Mouse (Mus musculus) heart, embryonic 13.5 days (tissue): Measurements from ENCODE around the gene Antxr1. TPM values are rescaled to one million over a fixed set of nuclear protein-coding genes. Genes with fewer than 3 reads are reported as not detected.
A peak's percentile ranks its signal among the peaks of the same experiment; 100 is the strongest.
"Not testable (repeated sequence)": the region's sequence is repeated elsewhere in the genome, so short reads cannot be mapped to it uniquely, and the experiment has no call there.

Source experiments
- ATAC-seq: fragments of 200-750 bp; cut with Nextera tagmentation; 2 replicates; pipeline ENCODE4 v1.8.0; 2017; ENCODE audit warnings: moderate TSS enrichment; ENCODE audit not compliant: insufficient number of reproducible peaks, low FRiP score, low TSS enrichment; ENCODE audit errors: extremely low read depth
- H3K27ac ChIP-seq: fragments of 300-500 bp; sonication (generic); replicated peaks from 2 replicates; pipeline ENCODE4 v1.5.1; 2015; ENCODE audit warnings: moderate library complexity, mild to moderate bottlenecking, inconsistent platforms
- H3K27me3 ChIP-seq: fragments of 300-500 bp; sonication (generic); replicated peaks from 2 replicates; pipeline ENCODE4 v1.6.1; 2015; ENCODE audit warnings: mild to moderate bottlenecking, inconsistent platforms
- H3K36me3 ChIP-seq: fragments of 300-500 bp; sonication (generic); 2 replicates; pipeline ENCODE4 v1.6.1; 2015; ENCODE audit warnings: mild to moderate bottlenecking, inconsistent platforms
- H3K4me1 ChIP-seq: fragments of 300-500 bp; sonication (generic); 2 replicates; pipeline ENCODE4 v1.6.1; 2015; ENCODE audit warnings: inconsistent platforms
- H3K4me2 ChIP-seq: fragments of 300-500 bp; sonication (generic); 2 replicates; pipeline ENCODE4 v1.6.1; 2015; ENCODE audit warnings: inconsistent platforms, mild to moderate bottlenecking, moderate library complexity
- H3K4me3 ChIP-seq: fragments of 300-500 bp; sonication (generic); 2 replicates; pipeline ENCODE4 v1.5.1; 2015; ENCODE audit warnings: moderate library complexity, mild to moderate bottlenecking, inconsistent platforms
- H3K9ac ChIP-seq: fragments of 300-500 bp; sonication (generic); 2 replicates; pipeline ENCODE4 v1.6.1; 2015; ENCODE audit warnings: inconsistent platforms, mild to moderate bottlenecking, moderate library complexity
- H3K9me3 ChIP-seq: fragments of 300-500 bp; sonication (generic); 2 replicates; pipeline ENCODE4 v1.6.1; 2016; ENCODE audit warnings: inconsistent platforms
- WGBS: fragments of 180-500 bp; shearing (Covaris S2); methylation state at CpG from one replicate; pipeline ENCODE4 v1.1.7; 2015; ENCODE audit warnings: mixed read lengths; 5-methylcytosine and 5-hydroxymethylcytosine counted together
- polyA plus RNA-seq: library from polyadenylated mRNA; unstranded; fragments of >200 nt; fragmentation: Nextera tagmentation; extraction: Ambion mirVana; gene quantifications from 2 replicates; pipeline ENCODE4 v1.2.1, GENCODE M21; 2015

Gene Antxr1
- polyA plus RNA-seq, 1 experiment from 2014 or later = 4.5 TPM

DNA sequence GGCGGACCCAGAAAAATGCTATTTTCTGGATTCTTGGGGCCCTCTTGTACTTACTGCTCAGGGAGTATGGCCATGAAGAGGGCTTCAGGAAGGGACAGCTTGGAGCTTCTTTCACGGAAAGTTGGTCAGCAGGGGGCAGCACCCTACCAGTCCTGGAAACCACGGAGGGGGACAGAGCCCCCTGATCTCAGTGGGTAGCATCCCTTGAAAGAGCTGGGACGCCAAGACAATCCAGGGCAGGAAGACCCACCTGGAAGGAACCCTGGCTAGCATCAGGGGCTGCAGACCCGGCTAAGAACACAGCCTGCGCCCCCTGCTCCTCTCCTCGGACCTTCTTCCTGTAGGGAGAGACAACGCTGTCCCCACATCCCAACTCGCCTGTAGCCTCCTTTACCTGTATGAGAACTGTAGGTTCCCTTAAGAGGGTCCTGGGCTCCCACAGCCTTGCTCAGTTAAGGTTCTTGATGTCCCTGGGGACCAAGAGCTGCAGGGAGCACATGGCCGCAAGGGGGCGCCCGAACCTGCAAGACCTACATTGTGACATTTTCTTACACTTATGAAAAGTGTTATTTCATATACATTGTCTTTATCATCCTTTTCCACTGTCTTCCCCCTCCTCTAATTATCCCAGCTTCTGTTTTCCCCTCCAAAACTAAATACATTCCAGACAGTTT, 234.2 kb downstream of the Antxr1 start:
- 8% methylated on average over 12 of the region's 12 CpGs for WGBS
- Histone ChIP-seq H3K27ac (no peak overlapping the region), H3K9ac (peak overlapping the region; percentile 55), H3K4me3 (peak overlapping the region; percentile 29), H3K4me1 (peaks cover 40% of the 10 kb centered on the region), H3K27me3 (no peaks in the 10 kb centered on the region), H3K4me2 (peak overlapping the region; percentile 68), H3K36me3 (no peaks in the 10 kb centered on the region), H3K9me3 (no peaks in the 10 kb centered on the region)
- no peak for ATAC-seq

DNA sequence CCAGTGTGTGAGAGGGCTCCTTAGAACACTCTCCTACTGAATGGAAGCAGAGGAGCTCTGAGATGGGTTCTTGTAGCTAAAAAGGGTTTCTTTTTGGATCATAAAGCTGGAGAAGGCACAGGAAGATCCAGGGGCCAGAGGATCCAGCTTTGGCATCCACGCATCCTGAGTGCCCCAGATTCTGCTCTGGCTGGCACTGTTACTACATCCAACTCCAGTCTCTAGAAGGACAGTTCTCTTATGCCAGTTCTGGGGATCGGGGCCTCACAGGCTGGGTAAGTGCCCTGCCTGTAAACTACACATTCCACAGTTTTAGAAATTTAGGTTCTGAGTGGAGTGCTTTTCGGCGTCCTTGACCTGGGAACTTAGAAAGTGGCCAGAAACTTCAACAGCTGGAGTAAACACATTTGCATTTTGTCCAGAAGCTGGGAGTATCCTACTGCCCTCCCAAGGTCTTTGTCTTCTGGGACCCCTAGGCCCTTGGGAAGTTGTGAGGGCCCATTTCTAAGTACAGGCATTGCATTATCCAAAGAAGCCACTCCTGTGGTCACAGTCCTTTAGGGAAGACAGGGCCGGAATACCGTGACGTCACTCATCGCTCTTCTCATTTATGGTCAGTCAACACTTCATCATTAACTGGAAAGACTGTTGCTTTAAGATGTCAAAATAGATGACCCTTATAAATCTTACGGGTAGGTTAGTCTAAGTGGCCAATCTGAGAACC, 235.2 kb downstream of the Antxr1 start:
- 77% methylated on average over 9 of the region's 9 CpGs for WGBS
- Histone ChIP-seq H3K9ac (no peak overlapping the region; the same call in 1 of the 2 replicates), H3K4me3 (no peak overlapping the region), H3K4me1 (peaks cover 40% of the 10 kb centered on the region), H3K4me2 (no peak overlapping the region), H3K27ac (peak overlapping the region; percentile 58), H3K9me3 (no peaks in the 10 kb centered on the region), H3K27me3 (no peaks in the 10 kb centered on the region), H3K36me3 (no peaks in the 10 kb centered on the region)
- ATAC-seq = no peak

DNA sequence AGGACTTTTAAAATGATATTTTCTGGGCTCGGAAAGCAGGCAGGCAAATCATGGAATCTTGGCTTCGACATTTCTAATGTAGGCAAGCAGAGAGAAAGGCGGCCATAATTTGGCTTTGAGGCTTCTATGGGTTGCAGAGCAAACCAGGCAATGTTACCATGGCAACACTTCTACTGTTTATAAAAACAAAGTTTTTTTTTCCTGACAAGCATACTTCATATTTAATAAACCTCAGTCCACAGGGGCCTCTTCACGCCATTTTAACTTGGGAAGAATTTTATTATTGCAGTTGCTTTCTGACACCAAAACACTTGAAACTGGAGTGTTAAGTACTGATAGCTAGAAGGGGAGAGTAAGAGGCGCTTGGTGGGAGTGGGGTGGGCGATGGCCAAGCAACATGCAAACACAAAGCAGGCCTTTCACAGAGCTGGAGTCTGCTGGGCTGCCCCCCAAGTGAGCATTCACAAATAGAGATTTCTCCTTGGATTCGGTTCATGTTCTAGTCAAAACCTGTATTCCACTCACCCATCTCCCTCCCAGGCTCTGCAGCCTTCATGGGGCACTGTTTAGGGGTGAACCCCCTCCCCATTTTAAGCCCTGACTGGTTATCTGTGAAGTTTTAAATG, 235.8 kb downstream of the Antxr1 start:
- Histone ChIP-seq H3K4me3 (no peak overlapping the region), H3K27ac (peak overlapping the region; percentile 58), H3K9me3 (no peaks in the 10 kb centered on the region), H3K36me3 (no peaks in the 10 kb centered on the region), H3K27me3 (no peaks in the 10 kb centered on the region), H3K9ac (no peak overlapping the region; the same call in 1 of the 2 replicates), H3K4me1 (peaks cover 40% of the 10 kb centered on the region), H3K4me2 (no peak overlapping the region)
- WGBS = 42% methylated on average over 7 of the region's 7 CpGs
- ATAC-seq = no peak

DNA sequence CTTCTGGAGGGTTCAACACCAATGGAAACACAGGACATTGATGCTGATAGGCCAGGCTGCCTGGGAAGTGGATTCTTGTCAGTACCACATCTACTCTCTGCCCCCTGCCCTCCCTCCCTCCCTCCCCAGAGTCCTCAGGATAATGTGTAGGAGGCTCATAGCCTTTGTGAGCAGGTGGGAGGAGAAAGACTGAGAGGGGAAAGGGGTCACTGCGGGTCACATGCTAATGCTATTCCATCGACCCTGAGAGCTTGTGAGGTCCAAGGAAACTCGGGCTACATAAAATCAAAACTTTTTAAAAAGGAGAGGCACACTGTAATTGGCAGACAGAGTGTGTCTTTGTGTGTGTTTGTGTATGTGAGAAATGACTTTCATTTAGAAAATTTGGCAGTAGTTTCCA, 236.4 kb downstream of the Antxr1 start:
- no peak for ATAC-seq
- Histone ChIP-seq H3K4me2 (no peak overlapping the region), H3K9me3 (no peaks in the 10 kb centered on the region), H3K27ac (peak overlapping the region; percentile 39; the same call in 1 of the 2 replicates), H3K4me1 (peaks cover 40% of the 10 kb centered on the region), H3K36me3 (no peaks in the 10 kb centered on the region), H3K27me3 (no peaks in the 10 kb centered on the region), H3K9ac (no peak overlapping the region), H3K4me3 (no peak overlapping the region)
- WGBS = 33% methylated on average over 3 of the region's 3 CpGs

DNA sequence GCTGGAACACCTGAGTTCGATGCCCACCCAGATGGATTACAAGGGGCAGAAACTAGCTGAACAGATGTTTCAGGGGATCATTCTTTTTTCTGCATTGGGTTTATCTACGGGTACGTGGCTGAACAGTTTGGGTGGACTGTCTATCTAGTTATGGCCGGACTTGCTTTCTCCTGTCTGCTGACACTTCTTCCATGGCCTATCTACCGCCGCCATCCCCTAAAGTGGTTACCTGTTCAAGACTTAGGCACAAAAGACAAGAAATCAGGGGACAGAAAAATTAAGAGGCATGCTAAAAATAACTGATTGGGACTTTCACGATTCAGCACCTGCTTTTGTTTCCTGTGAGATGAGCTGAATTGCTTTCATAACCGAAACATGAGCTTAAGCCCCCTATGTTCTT, 242.0 kb downstream of the Antxr1 start:
- not testable (repeated sequence) for H3K4me1 ChIP-seq, H3K4me3 ChIP-seq, H3K9ac ChIP-seq, H3K27me3 ChIP-seq, H3K9me3 ChIP-seq, H3K27ac ChIP-seq, H3K4me2 ChIP-seq, ATAC-seq
- 82% methylated on average over 8 of the region's 8 CpGs for WGBS
- H3K36me3 ChIP-seq = peaks cover 39% of the 10 kb centered on the region

DNA sequence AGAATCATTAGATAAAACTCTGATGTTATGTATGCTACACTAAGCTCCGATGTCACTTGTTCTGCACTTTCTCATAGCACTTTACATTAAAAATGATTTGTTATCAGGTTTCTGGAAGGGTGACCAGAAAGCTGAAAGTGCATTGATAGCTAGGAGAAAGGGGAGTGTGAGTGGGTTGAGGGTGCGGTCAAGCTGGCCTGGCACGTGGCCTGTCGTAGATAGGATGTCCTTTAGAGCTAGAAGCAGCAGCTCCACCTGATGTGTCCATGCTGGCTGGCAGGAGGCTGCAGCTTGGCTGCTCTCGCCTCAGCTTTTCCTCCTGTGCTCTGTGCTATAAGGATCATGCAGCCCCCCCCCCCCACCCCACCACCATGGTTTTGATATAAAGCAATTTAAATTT, 243.1 kb downstream of the Antxr1 start:
- Histone ChIP-seq H3K4me3 (no peak overlapping the region), H3K4me2 (no peak overlapping the region), H3K27ac (no peak overlapping the region), H3K36me3 (peaks cover 50% of the 10 kb centered on the region), H3K27me3 (no peaks in the 10 kb centered on the region), H3K9ac (no peak overlapping the region), H3K4me1 (peaks cover 6% of the 10 kb centered on the region), H3K9me3 (no peaks in the 10 kb centered on the region)
- WGBS = 47% methylated on average over 5 of the region's 5 CpGs
- no peak for ATAC-seq

DNA sequence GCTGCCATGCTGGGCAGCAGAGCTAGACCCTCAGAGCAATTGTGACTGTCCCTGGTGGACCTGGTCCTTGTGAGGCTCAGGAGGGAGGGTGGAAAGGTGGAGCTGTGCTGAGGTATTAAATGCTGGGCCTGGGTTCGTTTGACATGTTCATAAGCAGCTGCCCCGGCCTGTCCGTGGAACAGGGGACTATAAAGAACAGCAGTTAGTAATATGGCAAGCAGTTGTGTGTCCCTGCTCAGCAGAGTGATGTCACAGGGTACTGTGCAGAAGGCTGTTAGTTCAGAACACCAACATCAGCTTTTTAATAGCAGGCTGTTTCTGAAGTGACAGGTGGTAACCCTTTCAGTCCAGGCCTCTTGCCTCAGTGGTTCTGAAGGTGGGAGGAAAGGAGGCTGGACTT, 244.7 kb downstream of the Antxr1 start:
- Histone ChIP-seq H3K27ac (no peak overlapping the region), H3K36me3 (peaks cover 66% of the 10 kb centered on the region), H3K4me3 (no peak overlapping the region), H3K9ac (no peak overlapping the region), H3K9me3 (no peaks in the 10 kb centered on the region), H3K27me3 (no peaks in the 10 kb centered on the region), H3K4me2 (no peak overlapping the region), H3K4me1 (peaks cover 6% of the 10 kb centered on the region)
- WGBS = 84% methylated on average over 3 of the region's 3 CpGs
- ATAC-seq = no peak

DNA sequence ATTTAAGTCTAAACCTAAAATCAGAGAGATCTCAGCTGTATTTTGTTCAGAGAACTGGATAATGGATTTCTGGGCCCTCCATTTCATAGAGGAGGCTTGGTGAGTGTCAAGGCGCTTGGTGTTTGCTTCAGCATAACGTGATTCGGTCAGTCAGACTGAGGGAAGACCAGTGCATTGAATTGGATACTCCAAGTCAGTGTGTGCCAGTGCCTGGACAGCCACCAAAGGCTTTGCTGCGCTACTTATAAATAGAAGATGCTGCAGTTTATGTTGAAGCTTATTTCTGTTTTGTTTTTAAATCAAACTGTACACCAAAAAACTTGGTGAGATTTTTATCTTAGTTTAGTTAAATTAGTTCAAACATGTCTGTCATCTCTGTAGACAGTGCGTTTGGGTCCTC, 247.3 kb downstream of the Antxr1 start:
- 89% methylated on average over 5 of the region's 5 CpGs for WGBS
- H3K27ac ChIP-seq = no peak overlapping the region
- H3K4me2 ChIP-seq = no peak overlapping the region
- peaks cover 14% of the 10 kb centered on the region for H3K4me1 ChIP-seq
- no peak overlapping the region for H3K9ac ChIP-seq
- no peaks in the 10 kb centered on the region for H3K27me3 ChIP-seq
- no peaks in the 10 kb centered on the region for H3K9me3 ChIP-seq
- H3K4me3 ChIP-seq = no peak overlapping the region
- no peak for ATAC-seq
- H3K36me3 ChIP-seq = peaks cover 87% of the 10 kb centered on the region

DNA sequence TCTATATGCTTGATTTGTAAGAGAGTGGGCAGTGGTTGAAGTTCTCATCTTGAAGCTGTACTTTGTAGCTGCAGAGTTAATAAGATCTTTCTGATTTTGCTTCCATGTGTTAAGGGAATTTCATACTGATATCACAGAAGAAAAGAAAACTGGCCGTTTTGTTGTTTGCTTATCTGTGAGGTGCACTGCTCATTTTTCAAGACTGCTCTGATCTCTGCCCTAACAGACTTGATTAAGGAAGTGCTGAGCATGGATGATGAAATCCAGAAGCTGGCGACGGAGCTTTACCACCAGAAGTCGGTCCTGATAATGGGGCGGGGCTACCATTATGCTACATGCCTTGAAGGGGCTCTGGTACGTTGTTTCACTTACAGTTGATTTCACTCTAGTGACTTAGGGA, 250.6 kb downstream of the Antxr1 start:
- ATAC-seq = no peak
- Histone ChIP-seq H3K4me2 (no peak overlapping the region), H3K9ac (no peak overlapping the region), H3K36me3 (peaks cover 98% of the 10 kb centered on the region), H3K27me3 (no peaks in the 10 kb centered on the region), H3K9me3 (no peaks in the 10 kb centered on the region), H3K4me1 (peaks cover 7% of the 10 kb centered on the region), H3K27ac (no peak overlapping the region), H3K4me3 (no peak overlapping the region)
- WGBS = 34% methylated on average over 6 of the region's 6 CpGs
